Mouse (Mus musculus): ENCODE measurements around the gene Gm49355.

Gm49355 gene

GRCm38 (mm10) chr14:12342458-12343131 is 58.8 kb downstream of the Gm49355 start:
- no peak for DNase-seq (ENCODE audit: low spot score in 2 of 2)

- DNase-seq (ENCODE audit: low spot score in 2 of 2): no peak
Measured at GRCm38 (mm10) chr14:12343451-12343941, 59.7 kb downstream of the Gm49355 start.

- no peak for DNase-seq (ENCODE audit: low spot score in 2 of 2)
Measured at GRCm38 (mm10) chr14:12344061-12344745, 60.4 kb downstream of the Gm49355 start.

DNA sequence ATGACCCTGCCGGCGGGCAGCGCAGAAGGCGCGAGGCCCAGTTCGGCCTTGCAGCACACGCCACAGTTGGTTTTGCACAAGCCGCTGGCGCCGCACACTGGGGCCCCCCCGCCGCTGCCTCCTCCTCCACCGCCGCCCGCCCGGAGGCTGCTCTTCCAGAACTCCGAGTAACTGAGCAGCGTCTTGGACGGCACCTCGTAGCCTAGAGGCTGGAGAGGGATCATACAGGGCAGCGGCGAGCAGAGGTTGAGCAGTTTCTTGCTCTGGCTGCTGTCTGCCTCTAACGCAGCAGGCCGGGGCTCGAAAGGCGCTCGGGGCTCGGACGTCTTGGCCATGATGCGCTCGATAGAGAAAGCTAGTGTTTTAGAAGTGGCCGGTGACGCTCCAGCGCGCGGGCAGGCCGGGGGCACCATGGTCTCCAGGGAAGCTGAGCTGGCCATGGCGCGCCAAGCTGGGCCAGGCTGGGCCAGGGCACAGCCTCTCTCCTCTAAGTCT is 61.0 kb downstream of the Gm49355 start:
- DNase-seq (ENCODE audit: low spot score in 2 of 2): no peak

DNA sequence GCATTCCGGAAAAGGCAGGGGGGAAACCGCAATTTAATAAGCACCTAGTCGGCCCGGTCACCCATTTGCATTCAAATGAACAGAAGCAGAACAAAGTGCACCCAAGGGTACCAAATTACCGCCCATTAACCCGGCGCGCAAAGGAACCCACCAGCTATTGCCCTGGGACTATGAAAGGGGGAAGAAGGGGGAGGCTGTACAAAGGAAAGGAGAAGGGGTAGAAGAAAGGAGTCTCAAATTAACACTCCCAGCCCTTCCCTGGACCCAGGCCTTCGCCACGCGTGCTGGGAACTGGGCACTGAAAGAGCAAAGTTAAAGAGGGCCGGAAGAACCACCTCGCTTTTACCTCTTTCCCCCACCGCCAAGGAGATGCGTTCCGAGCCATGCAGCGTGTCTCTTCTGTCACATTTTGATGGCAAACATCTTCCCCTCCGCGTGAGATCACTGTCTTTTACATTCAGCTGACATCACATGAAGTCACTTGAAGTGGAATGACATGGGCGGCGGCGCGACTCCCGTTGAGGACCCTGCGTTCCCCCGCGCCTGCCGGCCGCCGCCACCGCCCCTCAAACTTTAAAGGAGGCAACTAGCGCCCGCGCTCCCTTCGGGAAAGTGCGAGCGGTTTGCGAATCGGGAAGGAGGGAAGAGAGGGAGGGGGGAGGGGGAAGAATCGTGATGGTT is 61.6 kb downstream of the Gm49355 start:
- DNase-seq (ENCODE audit: low spot score in 2 of 2): no peak

DNA sequence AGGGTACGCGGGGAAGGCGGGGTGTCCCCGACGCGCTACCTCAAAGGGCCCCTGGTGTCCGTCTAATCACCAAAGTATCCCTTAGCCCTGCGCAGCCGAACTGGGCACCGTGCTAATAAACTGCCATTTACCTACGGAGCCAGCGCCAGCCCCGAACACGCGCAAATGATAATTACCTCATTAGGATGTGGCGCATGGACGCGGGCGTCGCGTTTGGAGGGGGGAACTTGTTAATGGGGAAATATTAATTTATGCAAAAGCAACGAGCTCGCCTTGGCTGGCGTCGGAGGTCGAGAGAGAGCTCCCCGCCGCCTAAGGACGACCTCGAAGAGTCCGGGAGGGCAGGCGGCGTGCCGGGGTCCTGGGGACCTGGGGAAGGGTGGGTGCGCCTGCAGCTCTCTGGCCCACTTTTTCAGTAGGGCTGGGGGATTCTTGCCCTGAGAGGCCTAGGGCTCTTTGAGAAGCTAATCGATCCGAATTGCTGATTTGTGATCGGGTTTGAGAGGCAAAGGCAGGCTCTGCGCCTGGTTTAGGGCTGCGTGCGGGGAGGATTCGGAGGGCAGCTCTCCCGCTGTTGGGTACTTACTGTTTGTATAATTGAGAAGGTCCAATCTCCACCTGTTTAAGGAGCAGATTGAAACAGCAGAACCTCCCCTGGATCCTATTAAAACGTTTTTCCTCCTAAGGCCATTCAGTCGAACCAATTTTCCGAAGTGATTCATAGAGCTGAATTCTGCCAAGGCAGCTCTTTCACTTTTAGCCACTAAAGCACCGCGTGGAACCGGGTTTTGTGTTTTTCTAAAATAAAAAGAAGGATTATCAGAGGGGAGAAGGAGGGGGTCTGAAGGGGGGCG is 62.5 kb downstream of the Gm49355 start:
- DNase-seq (ENCODE audit: low spot score in 2 of 2): no peak

DNA sequence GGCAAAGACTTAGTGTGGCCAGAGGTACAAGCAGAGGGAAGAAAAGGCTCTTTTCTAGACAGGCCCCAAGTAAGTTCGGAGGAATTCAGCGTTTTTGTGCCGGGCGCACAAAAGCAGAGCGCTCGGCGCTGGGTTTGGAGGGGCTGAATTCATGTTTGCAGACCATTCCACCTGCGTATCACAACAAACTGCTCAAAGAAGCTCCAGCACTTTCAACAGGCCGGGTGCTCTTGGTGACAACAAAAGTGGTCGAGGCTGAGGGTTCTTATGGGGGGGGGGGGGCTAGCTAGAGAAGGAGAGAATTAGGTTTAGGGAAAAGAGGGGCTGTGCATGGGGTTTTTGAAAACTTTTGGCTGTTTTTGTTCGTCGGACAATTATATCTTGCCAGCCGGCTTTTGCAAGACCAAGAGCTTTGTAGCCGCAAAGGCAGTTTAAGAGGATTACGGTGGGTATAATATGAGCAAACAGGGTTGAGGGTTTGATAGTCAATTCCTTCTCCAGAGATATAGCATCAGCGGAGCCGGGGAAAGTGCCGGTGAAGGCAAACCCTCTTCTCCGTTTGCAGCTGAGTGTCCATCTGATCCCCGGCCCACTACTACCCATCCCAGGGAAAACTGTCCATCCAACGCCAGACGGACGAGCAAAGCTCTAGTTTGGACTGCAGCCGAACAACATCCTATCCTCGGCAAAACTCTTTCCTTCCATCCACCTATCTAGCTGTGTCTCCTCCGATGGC is 63.3 kb downstream of the Gm49355 start:
- no peak for DNase-seq (ENCODE audit: low spot score in 2 of 2)

DNA sequence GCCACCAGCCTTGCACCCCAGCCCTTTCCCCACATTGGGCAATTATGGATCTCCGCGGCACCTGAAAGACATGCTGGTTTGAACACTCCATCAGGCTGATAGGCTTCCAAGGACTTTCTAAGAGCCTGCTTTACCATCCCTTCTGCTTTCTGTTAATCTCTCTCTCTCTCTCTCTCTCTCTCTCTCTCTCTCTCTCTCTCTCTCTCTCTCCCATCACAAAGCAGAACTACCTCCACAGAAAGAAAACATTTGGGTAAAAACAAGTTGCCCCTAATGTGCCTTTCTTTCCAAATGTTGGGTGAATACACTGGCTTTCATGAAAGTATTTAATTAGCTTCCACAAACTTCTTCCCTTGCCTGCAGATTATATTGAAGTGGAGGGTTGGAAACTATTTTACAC is 64.3 kb downstream of the Gm49355 start, which contains the start of gene Fezf2:
Gene Fezf2 (minus strand): TSS at position 101 of the 400 bp plus-strand sequence.
- DNase-seq (ENCODE audit: low spot score in 2 of 2): no peak

GRCm38 (mm10) chr14:12349334-12350090 is 65.7 kb downstream of the Gm49355 start:
- no peak for DNase-seq (ENCODE audit: low spot score in 2 of 2)

DNA sequence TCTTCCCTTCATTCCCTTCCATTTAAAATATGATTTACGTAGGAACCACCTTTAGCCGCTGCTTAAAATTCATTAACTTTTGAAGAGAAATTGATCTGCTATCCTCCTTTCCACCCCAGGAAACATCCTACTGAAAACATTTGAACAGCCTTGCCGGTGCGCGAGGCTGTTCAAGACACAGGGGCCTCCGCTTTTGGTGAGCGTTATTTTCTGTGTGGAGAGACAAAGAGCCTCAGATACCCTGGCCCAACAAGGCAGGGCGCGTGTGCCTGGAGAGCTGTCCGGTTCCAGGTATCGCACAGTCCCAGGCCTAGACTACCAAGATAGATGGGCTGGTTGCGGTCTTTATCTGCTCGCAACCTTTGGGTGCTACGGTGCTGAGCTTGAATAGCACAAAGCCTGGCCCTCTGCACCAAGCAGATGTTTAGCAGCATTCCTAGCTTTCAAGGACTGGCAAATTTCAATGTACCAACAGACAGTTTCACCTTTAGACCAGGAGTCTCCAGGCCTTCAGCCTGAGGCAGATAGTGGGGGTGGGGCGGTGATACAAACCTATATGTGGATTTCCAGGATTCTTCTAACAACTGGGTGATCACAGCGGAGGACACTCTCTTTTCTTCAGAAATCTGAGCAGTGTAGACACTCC is 66.6 kb downstream of the Gm49355 start:
- no peak for DNase-seq (ENCODE audit: low spot score in 2 of 2)
